Mouse (Mus musculus): Measurements from ENCODE around the gene Slc35e2.
A peak's percentile ranks its signal among the peaks of the same experiment; 100 is the strongest.
"Not testable (repeated sequence)": the region's sequence is repeated elsewhere in the genome, so short reads cannot be mapped to it uniquely, and the experiment has no call there.

The Slc35e2 gene

GRCm38 (mm10) chr4:155635766-155636499 is 34.7 kb downstream of the Slc35e2 start:
- no peak for DNase-seq

GRCm38 (mm10) chr4:155643531-155643930 is 42.3 kb downstream of the Slc35e2 start:
- DNase-seq = peak; percentile 44

- DNase-seq = not testable (repeated sequence)
Measured at GRCm38 (mm10) chr4:155645308-155645707, 44.1 kb downstream of the Slc35e2 start, which contains the start of gene Gm10563. Gene Gm10563, minus strand, starts transcription at chr4:155645408.

GRCm38 (mm10) chr4:155645721-155646120 is 44.5 kb downstream of the Slc35e2 start:
- no peak for DNase-seq

GRCm38 (mm10) chr4:155649355-155649754 is 48.1 kb downstream of the Slc35e2 start:
- DNase-seq = no peak

- DNase-seq = peak; percentile 59
Measured at GRCm38 (mm10) chr4:155651553-155652269, 50.5 kb downstream of the Slc35e2 start.

GRCm38 (mm10) chr4:155652283-155653085 is 51.3 kb downstream of the Slc35e2 start:
- DNase-seq = no peak

GRCm38 (mm10) chr4:155653086-155653450 is 51.9 kb downstream of the Slc35e2 start, which contains the start of gene Mmp23:
Gene Mmp23, minus strand, starts transcription at chr4:155653384.
- DNase-seq = peak; percentile 62

GRCm38 (mm10) chr4:155653451-155654182 is 52.4 kb downstream of the Slc35e2 start:
- DNase-seq = peak; percentile 32

- no peak for DNase-seq
Measured at GRCm38 (mm10) chr4:155654183-155654455, 52.9 kb downstream of the Slc35e2 start.

- DNase-seq = peak; percentile 61
Measured at GRCm38 (mm10) chr4:155654456-155655298, 53.5 kb downstream of the Slc35e2 start.

- DNase-seq = no peak
Measured at GRCm38 (mm10) chr4:155656214-155656751, 55.1 kb downstream of the Slc35e2 start.

- no peak for DNase-seq
Measured at GRCm38 (mm10) chr4:155658961-155659360, 57.7 kb downstream of the Slc35e2 start.

- no peak for DNase-seq
Measured at GRCm38 (mm10) chr4:155660641-155661040, 59.4 kb downstream of the Slc35e2 start.

- DNase-seq = no peak
Measured at GRCm38 (mm10) chr4:155666903-155667302, 65.7 kb downstream of the Slc35e2 start.

GRCm38 (mm10) chr4:155668689-155669597 is 67.7 kb downstream of the Slc35e2 start, which contains the start of gene Mib2:
Gene Mib2, minus strand, starts transcription at chr4:155669198.
- DNase-seq = peak; percentile 98

GRCm38 (mm10) chr4:155669598-155670075 is 68.4 kb downstream of the Slc35e2 start:
- no peak for DNase-seq

GRCm38 (mm10) chr4:155670236-155670635 is 69.0 kb downstream of the Slc35e2 start:
- not testable (repeated sequence) for DNase-seq

- no peak for DNase-seq
Measured at GRCm38 (mm10) chr4:155672082-155672481, 70.9 kb downstream of the Slc35e2 start.

Measured in kidney, postnatal 14 days (tissue).